Mouse (Mus musculus) brain, embryonic 14.5 days (tissue): Measurements from ENCODE around the gene Nrk. TPM values are rescaled to one million over a fixed set of nuclear protein-coding genes. Genes with fewer than 3 reads are reported as not detected.

ENCODE experiments used
- DNase-seq: peaks from one replicate; pipeline ENCODE4 v3.0.0-alpha.2; 2011; ENCODE audit warnings: low read depth
- CTCF ChIP-seq: fragments of 200-500 bp; IDR thresholded peaks from 2 replicates; pipeline ENCODE4 v1.5.1; 2012; ENCODE audit warnings: inconsistent platforms, mild to moderate bottlenecking, moderate library complexity, borderline replicate concordance; ENCODE audit not compliant: insufficient read depth, insufficient read length; ENCODE audit errors: extremely low read depth
- POLR2A ChIP-seq: fragments of 200-500 bp; IDR thresholded peaks from 2 replicates; pipeline ENCODE4 v1.6.1; 2012; ENCODE audit warnings: mild to moderate bottlenecking, inconsistent platforms, borderline replicate concordance; ENCODE audit not compliant: poor library complexity, insufficient read depth, insufficient read length, severe bottlenecking; ENCODE audit errors: extremely low read depth
- polyA plus RNA-seq: library from polyadenylated mRNA; depleted of rRNA; stranded (reverse); fragments of >200 nt; gene quantifications from 2 replicates; pipeline ENCODE4 v1.2.3, GENCODE M21; 2012; rRNA removed

Gene Nrk
- polyA plus RNA-seq, 1 experiment, result 2.1 TPM

GRCm38 (mm10) chrX:139027909-139028308 is 113.7 kb downstream of the Nrk start:
- no peak for DNase-seq
- TF ChIP-seq CTCF (no peak), POLR2A (no peak)

- no peak for DNase-seq
- TF ChIP-seq CTCF (no peak), POLR2A (no peak)
These were observed 123.4 kb downstream of the Nrk start for GRCm38 (mm10) chrX:139037666-139038065.

GRCm38 (mm10) chrX:139039314-139039713 is 125.1 kb downstream of the Nrk start:
- TF ChIP-seq POLR2A, result no peak
- TF ChIP-seq CTCF, result no peak
- DNase-seq, result no peak

- TF ChIP-seq POLR2A, result no peak
- no peak for TF ChIP-seq CTCF
- DNase-seq, result no peak
These were observed 126.9 kb downstream of the Nrk start for GRCm38 (mm10) chrX:139041148-139041547.

DNA sequence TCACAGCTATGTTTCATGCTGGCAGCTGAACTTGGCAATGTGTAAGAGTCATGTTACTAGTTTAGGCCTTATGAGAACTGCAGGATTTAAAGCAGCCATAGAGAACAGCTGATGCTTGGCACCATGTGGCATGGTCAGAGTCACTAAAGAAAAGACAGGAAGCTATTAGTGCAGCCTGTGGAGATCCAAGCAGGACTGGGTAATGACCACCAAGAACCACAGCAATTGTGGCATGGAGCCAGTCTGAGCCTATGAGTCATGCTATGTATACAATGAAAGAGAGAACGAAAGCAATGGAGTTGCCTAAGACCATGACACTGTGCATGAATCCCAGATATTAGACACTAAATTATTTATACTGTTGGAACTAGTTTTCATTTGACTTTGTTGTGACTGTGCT is 137.7 kb downstream of the Nrk start:
- peak; percentile 1 for DNase-seq
- TF ChIP-seq POLR2A (no peak), CTCF (no peak)

GRCm38 (mm10) chrX:139053149-139053548 is 138.9 kb downstream of the Nrk start:
- TF ChIP-seq CTCF (no peak), POLR2A (no peak)
- no peak for DNase-seq

Other genes with a start within 250 kb of the Nrk start
- gene Serpina7, start 170.8 kb downstream of the Nrk start, polyA plus RNA-seq, result 0.05 and 0.15 TPM in 2 replicates
- gene 4930513O06Rik, start 171.8 kb downstream of the Nrk start, polyA plus RNA-seq, result not detected in 2 replicates